Mouse (Mus musculus) liver, adult 2 months (tissue): Measurements from ENCODE around the gene Usp2.

Experiments
- CTCF ChIP-seq: fragments of 200-500 bp; IDR thresholded peaks from 2 replicates; pipeline ENCODE4 v1.5.1; 2011; ENCODE audit warnings: low read depth, low read length, control low read depth
- POLR2A ChIP-seq: fragments of 200-500 bp; IDR thresholded peaks from 2 replicates; pipeline ENCODE4 v1.6.1; 2011; ENCODE audit warnings: low read length, control low read depth; ENCODE audit not compliant: insufficient read depth; ENCODE audit errors: extremely low read depth

GRCm38 (mm10) chr9:44076764-44077120 lies 9.9 kb downstream of the Usp2 start:
- TF ChIP-seq CTCF (peak; percentile 59), POLR2A (no peak)
